Mouse (Mus musculus): ENCODE measurements around the gene Tfdp2. TPM values are rescaled to one million over a fixed set of nuclear protein-coding genes. Genes with fewer than 3 reads are reported as not detected.

The Tfdp2 gene
- polyA plus RNA-seq, 1 experiment from 2014 or later: 56.9 TPM

DNA sequence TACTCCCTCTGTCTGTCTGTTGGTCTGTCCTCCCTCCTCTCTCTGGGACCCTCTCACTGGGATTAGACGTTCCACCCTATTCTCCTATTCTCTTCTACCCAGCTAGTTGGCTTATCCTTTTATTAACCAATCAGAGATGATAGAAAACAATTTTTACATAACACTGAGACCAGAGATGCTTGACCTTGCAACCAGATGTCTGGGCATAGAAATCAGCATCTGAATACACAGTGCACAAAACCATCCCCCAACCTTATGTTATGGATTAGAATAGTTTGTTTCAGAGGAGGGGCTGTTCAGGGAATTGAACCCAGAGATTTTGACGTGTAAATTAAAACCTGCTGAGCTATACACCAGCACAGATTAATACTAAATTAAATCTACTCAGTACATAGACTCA is 34.2 kb downstream of the Tfdp2 start:
- H3K4me1 ChIP-seq: no peaks in the 10 kb centered on the region
- 32% methylated on average over 2 of the region's 2 CpGs for WGBS
- H3K4me2 ChIP-seq (replicated peaks): no peak overlapping the region
- H3K36me3 ChIP-seq: no peaks in the 10 kb centered on the region
- no peaks in the 10 kb centered on the region for H3K27me3 ChIP-seq
- no peak overlapping the region for H3K27ac ChIP-seq
- no peaks in the 10 kb centered on the region for H3K9me3 ChIP-seq
- no peak for ATAC-seq (ENCODE audit: insufficient number of reproducible peaks, insufficient read depth, low FRiP score, low TSS enrichment)
- no peak overlapping the region for H3K4me3 ChIP-seq
- H3K9ac ChIP-seq: no peak overlapping the region

GRCm38 (mm10) chr9:96235477-96235876 is 39.4 kb downstream of the Tfdp2 start:
- Histone ChIP-seq H3K4me2 (replicated peaks) (no peak overlapping the region), H3K4me3 (no peak overlapping the region), H3K9me3 (no peaks in the 10 kb centered on the region), H3K4me1 (no peaks in the 10 kb centered on the region), H3K36me3 (no peaks in the 10 kb centered on the region), H3K27ac (no peak overlapping the region), H3K27me3 (no peaks in the 10 kb centered on the region), H3K9ac (no peak overlapping the region)
- WGBS: 77% methylated on average over 2 of the region's 2 CpGs
- no peak for ATAC-seq (ENCODE audit: insufficient number of reproducible peaks, insufficient read depth, low FRiP score, low TSS enrichment)

- H3K27ac ChIP-seq: no peak overlapping the region
- no peaks in the 10 kb centered on the region; the same call in 1 of the 2 replicates for H3K36me3 ChIP-seq
- H3K27me3 ChIP-seq: no peaks in the 10 kb centered on the region
- no peaks in the 10 kb centered on the region for H3K4me1 ChIP-seq
- no peak overlapping the region for H3K4me3 ChIP-seq
- H3K9ac ChIP-seq: no peak overlapping the region
- H3K9me3 ChIP-seq: no peaks in the 10 kb centered on the region
- no peak for ATAC-seq (ENCODE audit: insufficient number of reproducible peaks, insufficient read depth, low FRiP score, low TSS enrichment)
- 35% methylated on average over 1 of the region's 1 CpGs for WGBS
- H3K4me2 ChIP-seq (replicated peaks): no peak overlapping the region
These were observed 41.3 kb downstream of the Tfdp2 start for GRCm38 (mm10) chr9:96237391-96237790.

GRCm38 (mm10) chr9:96238286-96238685 is 42.2 kb downstream of the Tfdp2 start:
- Histone ChIP-seq H3K36me3 (no peaks in the 10 kb centered on the region; the same call in 1 of the 2 replicates), H3K4me3 (no peak overlapping the region), H3K9ac (no peak overlapping the region), H3K4me1 (no peaks in the 10 kb centered on the region), H3K27me3 (no peaks in the 10 kb centered on the region), H3K4me2 (replicated peaks) (no peak overlapping the region), H3K9me3 (no peaks in the 10 kb centered on the region), H3K27ac (no peak overlapping the region)
- no peak for ATAC-seq (ENCODE audit: insufficient number of reproducible peaks, insufficient read depth, low FRiP score, low TSS enrichment)
- 55% methylated on average over 1 of the region's 1 CpGs for WGBS

DNA sequence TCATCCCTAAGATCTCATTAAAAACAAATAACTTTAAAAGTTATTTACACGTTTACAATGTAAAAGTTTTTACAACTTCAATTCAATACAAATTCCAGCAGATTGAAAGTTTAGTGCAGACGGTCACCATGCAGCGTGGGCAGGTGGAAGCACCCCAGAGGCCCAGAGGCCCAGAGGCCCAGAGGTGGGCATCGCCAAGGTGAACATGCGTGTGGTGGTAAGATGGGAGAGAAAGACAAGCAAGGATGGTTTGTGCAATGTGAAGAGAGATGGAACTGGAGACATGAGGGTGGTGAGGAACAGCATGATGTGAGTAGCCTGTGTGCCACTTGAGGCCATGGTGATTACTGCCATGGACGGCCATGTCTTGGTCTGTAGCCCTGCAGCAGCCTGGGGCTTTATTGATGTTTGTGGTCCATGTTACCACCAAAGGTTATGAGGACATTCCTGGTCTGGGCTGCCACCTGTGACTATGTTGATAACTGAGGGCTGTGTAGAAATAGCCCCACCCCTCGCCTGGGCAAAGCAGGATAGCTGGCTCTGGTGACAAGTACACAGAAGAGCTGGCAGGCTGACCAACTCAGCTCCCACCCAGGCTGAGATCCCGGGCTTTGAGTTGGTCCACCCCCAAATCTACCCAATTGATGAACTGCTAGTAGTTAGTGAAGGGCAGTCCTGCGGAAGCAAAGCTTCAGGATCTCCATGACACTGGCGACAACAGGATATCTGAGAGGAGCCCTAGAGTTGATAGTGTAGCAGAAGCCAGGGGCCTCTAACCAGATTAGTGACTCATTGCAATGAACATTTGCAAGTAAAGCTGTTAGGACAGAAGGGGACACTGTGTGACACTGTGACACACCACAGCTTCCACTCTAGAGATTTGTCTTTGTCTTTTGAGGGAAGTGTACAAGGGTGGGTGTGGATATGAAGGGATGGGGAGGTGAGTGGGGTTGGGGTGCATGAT is 45.3 kb downstream of the Tfdp2 start:
- no peak overlapping the region for H3K27ac ChIP-seq
- H3K4me2 ChIP-seq (replicated peaks): no peak overlapping the region
- no peaks in the 10 kb centered on the region for H3K27me3 ChIP-seq
- H3K4me1 ChIP-seq: no peaks in the 10 kb centered on the region
- H3K9me3 ChIP-seq: no peaks in the 10 kb centered on the region
- ATAC-seq (ENCODE audit: insufficient number of reproducible peaks, insufficient read depth, low FRiP score, low TSS enrichment): 0 out of 2 replicates have a peak, but pooled peaks have one; percentile 15
- H3K9ac ChIP-seq: no peak overlapping the region
- 86% methylated on average over 10 of the region's 10 CpGs for WGBS
- no peak overlapping the region for H3K4me3 ChIP-seq
- no peaks in the 10 kb centered on the region; the same call in 1 of the 2 replicates for H3K36me3 ChIP-seq

DNA sequence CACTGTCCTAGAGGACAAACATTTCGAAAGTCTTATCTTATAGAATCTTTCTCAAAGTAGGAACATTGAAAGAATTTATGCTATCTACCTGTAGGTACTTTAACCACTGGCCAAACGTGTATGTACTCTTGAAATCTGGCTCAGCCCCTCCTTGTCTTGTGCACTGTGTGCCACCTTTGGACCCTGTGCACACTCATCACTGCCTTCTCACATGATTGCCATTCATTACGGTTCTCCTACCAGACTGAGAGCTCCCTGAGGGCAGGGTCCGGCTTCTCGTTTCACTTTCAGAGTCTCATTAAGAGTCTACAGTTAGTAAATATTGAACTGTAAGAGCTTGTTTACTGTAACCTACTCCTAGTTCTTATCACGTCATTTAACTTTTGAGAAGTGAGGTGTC is 47.8 kb downstream of the Tfdp2 start:
- no peak overlapping the region for H3K27ac ChIP-seq
- no peaks in the 10 kb centered on the region for H3K27me3 ChIP-seq
- 74% methylated on average over 6 of the region's 6 CpGs for WGBS
- H3K4me1 ChIP-seq: no peaks in the 10 kb centered on the region
- H3K4me2 ChIP-seq (replicated peaks): no peak overlapping the region
- H3K9ac ChIP-seq: no peak overlapping the region
- H3K36me3 ChIP-seq: no peaks in the 10 kb centered on the region; the same call in 1 of the 2 replicates
- ATAC-seq (ENCODE audit: insufficient number of reproducible peaks, insufficient read depth, low FRiP score, low TSS enrichment): no peak
- no peaks in the 10 kb centered on the region for H3K9me3 ChIP-seq
- no peak overlapping the region for H3K4me3 ChIP-seq

DNA sequence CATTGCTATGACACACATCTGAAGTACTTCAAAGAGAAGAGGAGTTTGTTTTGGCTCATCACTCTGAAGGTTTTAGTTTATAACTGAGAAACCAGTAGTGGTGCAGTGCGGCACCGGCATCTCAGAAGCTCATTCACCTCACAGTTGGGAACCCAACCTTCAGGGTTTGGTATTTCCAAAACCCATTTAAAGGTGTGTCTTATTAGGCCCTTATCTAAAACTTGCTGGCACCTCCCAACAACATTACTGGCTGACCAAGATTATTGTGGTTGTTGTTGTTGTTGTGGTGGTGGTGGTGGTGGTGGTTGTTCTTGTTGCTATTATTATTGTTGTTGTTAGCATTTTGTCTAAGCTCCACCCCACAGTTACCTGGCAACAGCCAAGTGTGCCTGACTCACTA is 58.7 kb downstream of the Tfdp2 start:
- Histone ChIP-seq H3K4me3 (no peak overlapping the region), H3K4me2 (replicated peaks) (no peak overlapping the region), H3K4me1 (no peaks in the 10 kb centered on the region), H3K9me3 (no peaks in the 10 kb centered on the region), H3K9ac (no peak overlapping the region), H3K27ac (no peak overlapping the region), H3K36me3 (no peaks in the 10 kb centered on the region), H3K27me3 (no peaks in the 10 kb centered on the region)
- 92% methylated on average over 2 of the region's 2 CpGs for WGBS
- no peak for ATAC-seq (ENCODE audit: insufficient number of reproducible peaks, insufficient read depth, low FRiP score, low TSS enrichment)

GRCm38 (mm10) chr9:96258478-96258877 is 62.4 kb downstream of the Tfdp2 start:
- WGBS: 9% methylated on average over 6 of the region's 6 CpGs
- no peaks in the 10 kb centered on the region for H3K27me3 ChIP-seq
- H3K4me1 ChIP-seq: no peaks in the 10 kb centered on the region
- H3K9me3 ChIP-seq: no peaks in the 10 kb centered on the region
- H3K4me3 ChIP-seq: peak overlapping the region; percentile 50; the same call in 1 of the 2 replicates
- H3K4me2 ChIP-seq (replicated peaks): peak overlapping the region; percentile 53
- ATAC-seq (ENCODE audit: insufficient number of reproducible peaks, insufficient read depth, low FRiP score, low TSS enrichment): no peak; the same call in 1 of the 2 replicates
- H3K27ac ChIP-seq: peak overlapping the region; percentile 18; the same call in 1 of the 2 replicates
- no peak overlapping the region for H3K9ac ChIP-seq
- H3K36me3 ChIP-seq: no peaks in the 10 kb centered on the region

GRCm38 (mm10) chr9:96259017-96259512 is 63.0 kb downstream of the Tfdp2 start:
- ATAC-seq (ENCODE audit: insufficient number of reproducible peaks, insufficient read depth, low FRiP score, low TSS enrichment): no peak

GRCm38 (mm10) chr9:96259753-96260520 is 63.9 kb downstream of the Tfdp2 start:
- Histone ChIP-seq H3K4me3 (peak overlapping the region; percentile 50), H3K4me1 (no peaks in the 10 kb centered on the region), H3K27me3 (no peaks in the 10 kb centered on the region), H3K27ac (no peak overlapping the region), H3K9ac (peak overlapping the region; percentile 10; the same call in 1 of the 2 replicates), H3K9me3 (no peaks in the 10 kb centered on the region), H3K4me2 (replicated peaks) (peak overlapping the region; percentile 53), H3K36me3 (no peaks in the 10 kb centered on the region)
- WGBS: 2% methylated on average over 10 of the region's 10 CpGs
- no peak for ATAC-seq (ENCODE audit: insufficient number of reproducible peaks, insufficient read depth, low FRiP score, low TSS enrichment)

More at GRCm38 (mm10) chr9:96259017-96259512, 63.0 kb downstream of the Tfdp2 start:
- H3K4me3 ChIP-seq: peak overlapping the region; percentile 50
- H3K4me2 ChIP-seq (replicated peaks): peak overlapping the region; percentile 53
- H3K9me3 ChIP-seq: no peaks in the 10 kb centered on the region
- H3K36me3 ChIP-seq: no peaks in the 10 kb centered on the region
- WGBS: 0% methylated on average over 5 of the region's 5 CpGs
- H3K27ac ChIP-seq: peak overlapping the region; percentile 54; the same call in 1 of the 2 replicates
- peak overlapping the region; percentile 49 for H3K9ac ChIP-seq
- no peaks in the 10 kb centered on the region for H3K4me1 ChIP-seq
- no peaks in the 10 kb centered on the region for H3K27me3 ChIP-seq

- Histone ChIP-seq H3K4me1 (no peaks in the 10 kb centered on the region), H3K36me3 (no peaks in the 10 kb centered on the region), H3K4me3 (no peak overlapping the region), H3K4me2 (replicated peaks) (no peak overlapping the region; the same call in 1 of the 2 replicates), H3K9ac (no peak overlapping the region), H3K27ac (no peak overlapping the region), H3K27me3 (no peaks in the 10 kb centered on the region), H3K9me3 (no peaks in the 10 kb centered on the region)
- 0 out of 2 replicates have a peak, but pooled peaks have one; percentile 38 for ATAC-seq (ENCODE audit: insufficient number of reproducible peaks, insufficient read depth, low FRiP score, low TSS enrichment)
- 76% methylated on average over 4 of the region's 4 CpGs for WGBS
These were observed 65.0 kb downstream of the Tfdp2 start for GRCm38 (mm10) chr9:96261101-96261500.

Measured in embryonic facial prominence, embryonic 12.5 days (tissue).